Mouse (Mus musculus) thymus, adult 2 months (tissue): ENCODE measurements around the gene Atp7b. TPM values are rescaled to one million over a fixed set of nuclear protein-coding genes. Genes with fewer than 3 reads are reported as not detected.

ENCODE experiments used
- DNase-seq: peaks from one replicate; pipeline ENCODE4 v3.0.0; 2021
- H3K27ac ChIP-seq: fragments of 200-500 bp; 2 replicates; pipeline ENCODE4 v1.5.1; 2012; ENCODE audit warnings: low read length, control low read depth; ENCODE audit not compliant: control insufficient read depth, insufficient read depth
- H3K27me3 ChIP-seq: fragments of 200-500 bp; 2 replicates; pipeline ENCODE4 v1.6.1; 2012; ENCODE audit warnings: mild to moderate bottlenecking, low read length, moderate library complexity, mixed read lengths; ENCODE audit not compliant: control insufficient read depth, insufficient read depth
- H3K36me3 ChIP-seq: fragments of 200-500 bp; 2 replicates; pipeline ENCODE4 v1.6.1; 2012; ENCODE audit warnings: mild to moderate bottlenecking, low read length, moderate library complexity; ENCODE audit not compliant: control insufficient read depth, insufficient read depth
- H3K4me1 ChIP-seq: fragments of 200-500 bp; replicated peaks from 2 replicates; pipeline ENCODE4 v1.6.1; 2012; ENCODE audit warnings: low read length; ENCODE audit not compliant: control insufficient read depth, insufficient read depth
- H3K4me3 ChIP-seq: fragments of 200-500 bp; 2 replicates; pipeline ENCODE4 v1.5.1; 2012; ENCODE audit warnings: mild to moderate bottlenecking, low read length, control low read depth, moderate library complexity; ENCODE audit not compliant: control insufficient read depth, insufficient read depth
- CTCF ChIP-seq: fragments of 200-500 bp; IDR thresholded peaks from 2 replicates; pipeline ENCODE4 v1.5.1; 2012; ENCODE audit warnings: mild to moderate bottlenecking, control low read depth, low read length, moderate library complexity, borderline replicate concordance; ENCODE audit not compliant: control insufficient read depth, poor library complexity, insufficient read depth; ENCODE audit errors: extremely low read depth
- POLR2A ChIP-seq: fragments of 200-500 bp; IDR thresholded peaks from 2 replicates; pipeline ENCODE4 v1.6.1; 2012; ENCODE audit warnings: mild to moderate bottlenecking, low read length, control low read depth, moderate library complexity; ENCODE audit not compliant: control insufficient read depth, poor library complexity, insufficient read depth; ENCODE audit errors: extremely low read depth
- WGBS: fragments of 180-500 bp; shearing (Covaris S2); methylation state at CpG from one replicate; pipeline ENCODE4 v1.1.7; 2018; 5-methylcytosine and 5-hydroxymethylcytosine counted together
- polyA plus RNA-seq: library from polyadenylated mRNA; depleted of rRNA; stranded (reverse); fragments of >200 nt; gene quantifications from 2 replicates; pipeline ENCODE4 v1.2.3, GENCODE M21; 2012

Gene Atp7b
- polyA plus RNA-seq, 1 experiment, result 1.8 TPM

- Histone ChIP-seq H3K27ac (no peak within 1 kb of the TSS), H3K27me3 (no peaks in the 10 kb centered on the region; the same call in 1 of the 2 replicates), H3K4me1 (peaks cover 6% of the 10 kb centered on the region), H3K4me3 (peak within 1 kb of the TSS; percentile 54), H3K36me3 (peaks cover 7% of the 10 kb centered on the region)
- peak; percentile 92 for DNase-seq
- WGBS, result under 1% methylated on average over 33 of the region's 36 CpGs
- TF ChIP-seq CTCF (peak; percentile 59; the same call in 1 of the 2 replicates), POLR2A (peak; percentile 78; the same call in 1 of the 2 replicates)
Observed at GRCm38 (mm10) chr8:22060446-22060889, 363 bp upstream of the Atp7b start, which contains the start of gene Alg11. Alg11 (plus strand) TSS chr8:22060721.

DNA sequence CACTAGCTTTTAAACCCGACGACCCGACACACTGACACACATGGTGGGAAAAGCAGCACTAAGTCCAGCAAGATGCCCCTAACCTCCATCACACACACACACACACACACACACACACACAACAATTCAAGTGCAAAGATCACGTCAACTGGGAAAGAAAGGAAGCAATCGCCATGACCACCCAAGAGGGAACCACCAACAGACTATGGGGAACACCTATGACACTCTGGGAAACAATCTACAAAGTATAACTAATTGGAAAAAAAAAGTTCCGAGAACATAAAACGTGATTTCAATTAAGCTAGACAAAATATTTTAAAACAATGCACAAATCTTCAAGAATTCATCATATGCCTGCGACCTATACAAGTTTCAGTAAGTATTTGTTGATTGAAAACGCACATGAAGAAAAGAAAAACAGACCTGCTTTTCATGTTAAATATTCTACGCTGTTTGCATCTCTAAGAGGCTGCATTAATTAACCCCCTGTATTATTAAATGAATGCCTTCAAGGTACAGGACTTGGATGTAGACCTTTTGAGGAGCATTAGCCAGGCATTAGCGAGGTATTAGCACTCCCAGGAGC lies 859 bp downstream of the Atp7b start:
- TF ChIP-seq POLR2A (no peak), CTCF (no peak)
- Histone ChIP-seq H3K27me3 (no peaks in the 10 kb centered on the region; the same call in 1 of the 2 replicates), H3K4me1 (peaks cover 6% of the 10 kb centered on the region), H3K4me3 (no peak overlapping the region), H3K36me3 (no peaks in the 10 kb centered on the region), H3K27ac (no peak overlapping the region)
- 40% methylated on average over 11 of the region's 11 CpGs for WGBS
- DNase-seq, result no peak

- no peak for TF ChIP-seq CTCF
- TF ChIP-seq POLR2A, result no peak
- Histone ChIP-seq H3K4me3 (no peak overlapping the region), H3K27me3 (no peaks in the 10 kb centered on the region; the same call in 1 of the 2 replicates), H3K36me3 (no peaks in the 10 kb centered on the region), H3K27ac (no peak overlapping the region), H3K4me1 (peaks cover 6% of the 10 kb centered on the region)
- WGBS, result 83% methylated on average over 9 of the region's 9 CpGs
- DNase-seq, result no peak
Observed at GRCm38 (mm10) chr8:22058368-22058767, 1.7 kb downstream of the Atp7b start.

GRCm38 (mm10) chr8:22056850-22057249 lies 3.3 kb downstream of the Atp7b start:
- no peak for DNase-seq
- 79% methylated on average over 3 of the region's 3 CpGs for WGBS

GRCm38 (mm10) chr8:22055492-22055877 lies 4.6 kb downstream of the Atp7b start:
- no peak for DNase-seq
- no peaks in the 10 kb centered on the region; the same call in 1 of the 2 replicates for H3K27me3 ChIP-seq
- WGBS, result 91% methylated on average over 2 of the region's 2 CpGs
- peaks cover 6% of the 10 kb centered on the region for H3K4me1 ChIP-seq
- H3K36me3 ChIP-seq, result no peaks in the 10 kb centered on the region
- H3K27ac ChIP-seq, result no peak overlapping the region
- no peak overlapping the region for H3K4me3 ChIP-seq
- no peak for TF ChIP-seq POLR2A
- no peak for TF ChIP-seq CTCF

More at GRCm38 (mm10) chr8:22056850-22057249, 3.3 kb downstream of the Atp7b start:
- H3K4me3 ChIP-seq, result no peak overlapping the region
- TF ChIP-seq CTCF (no peak), POLR2A (no peak)
- no peaks in the 10 kb centered on the region; the same call in 1 of the 2 replicates for H3K27me3 ChIP-seq
- H3K4me1 ChIP-seq, result peaks cover 6% of the 10 kb centered on the region
- H3K27ac ChIP-seq, result no peak overlapping the region
- no peaks in the 10 kb centered on the region for H3K36me3 ChIP-seq

- Histone ChIP-seq H3K27ac (no peak overlapping the region), H3K27me3 (no peaks in the 10 kb centered on the region; the same call in 1 of the 2 replicates), H3K36me3 (no peaks in the 10 kb centered on the region), H3K4me3 (no peak overlapping the region), H3K4me1 (peaks cover 3% of the 10 kb centered on the region)
- TF ChIP-seq CTCF (no peak), POLR2A (no peak)
- WGBS, result 90% methylated on average over 12 of the region's 12 CpGs
- DNase-seq, result no peak
Observed at GRCm38 (mm10) chr8:22054674-22055491, 5.2 kb downstream of the Atp7b start.
